Mouse (Mus musculus): ENCODE measurements around the gene Nubp2. TPM values are rescaled to one million over a fixed set of nuclear protein-coding genes. Genes with fewer than 3 reads are reported as not detected.

The Nubp2 gene
- total RNA-seq, 1 experiment from 2014 or later, result 55.9 TPM

- DNase-seq, result no peak
These were observed 26.1 kb downstream of the Nubp2 start for GRCm38 (mm10) chr17:24860076-24860475.

DNA sequence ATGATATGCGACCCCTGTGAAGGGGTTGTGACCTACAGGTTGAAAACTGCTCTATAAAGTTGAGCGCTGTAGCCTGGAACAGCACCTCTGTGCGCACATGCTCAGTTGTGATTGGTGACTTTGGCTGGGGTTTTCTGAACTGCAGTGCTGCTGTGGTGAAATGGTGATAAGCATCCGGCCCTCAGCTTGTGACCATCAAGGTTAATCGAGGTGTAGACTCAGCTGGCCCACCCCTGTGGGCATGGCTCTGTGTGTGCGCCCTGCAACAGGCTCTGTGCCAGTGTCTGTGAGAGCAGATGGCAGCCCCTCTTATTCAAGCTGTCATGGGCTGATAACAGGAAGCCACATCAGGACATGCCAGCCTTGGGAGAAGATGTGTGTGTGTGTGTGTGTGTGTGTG, 27.2 kb downstream of the Nubp2 start:
- DNase-seq, result no peak

DNA sequence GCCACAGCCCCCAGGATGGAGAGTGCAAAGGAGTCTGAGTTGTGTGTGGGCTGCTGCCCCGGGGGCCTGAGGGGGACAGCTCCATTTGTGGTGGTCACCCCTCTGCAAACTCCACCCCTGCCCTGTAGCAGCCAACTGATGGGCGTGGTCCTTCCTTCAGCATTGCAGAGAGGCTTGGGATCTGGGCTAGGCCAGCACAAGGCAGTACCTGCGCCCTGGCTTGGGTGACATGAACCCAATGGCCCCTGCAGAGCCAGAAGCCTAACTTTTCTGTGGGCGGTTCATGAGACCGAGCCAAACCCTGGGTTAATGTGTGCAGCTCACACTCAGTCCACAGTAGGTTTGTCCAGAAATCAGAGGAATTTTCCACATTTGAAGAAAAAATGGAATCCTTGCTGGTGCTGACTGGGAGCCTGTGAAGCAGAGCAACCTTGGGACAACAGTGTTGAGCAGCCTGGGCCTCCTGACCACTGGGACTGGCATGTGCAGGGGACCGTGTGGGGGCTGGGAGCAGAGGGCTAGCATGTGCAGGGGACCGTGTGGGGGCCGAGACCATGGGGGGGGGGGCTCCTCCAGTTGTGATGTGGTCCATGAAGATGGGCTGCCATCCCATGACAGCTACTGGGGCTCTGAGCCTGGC, 28.2 kb downstream of the Nubp2 start:
- no peak for DNase-seq

DNA sequence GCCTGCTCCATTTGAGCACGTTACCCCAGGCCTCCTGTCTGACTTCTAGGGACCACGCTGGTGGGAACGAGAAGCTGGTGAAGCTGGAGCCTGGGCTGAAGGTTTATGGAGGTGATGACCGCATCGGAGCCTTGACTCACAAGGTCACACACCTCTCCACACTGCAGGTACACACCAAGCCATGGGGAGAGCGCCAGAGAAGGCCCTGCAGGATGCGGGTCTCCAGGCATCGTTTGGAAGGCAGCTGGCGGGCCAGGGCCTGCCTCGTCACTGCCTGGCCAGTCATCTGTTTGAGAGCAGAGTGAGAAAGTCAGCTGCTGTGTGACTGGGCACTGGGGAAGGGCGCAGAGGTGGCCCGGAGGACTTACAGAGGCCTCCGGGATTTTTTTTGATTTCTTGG, 29.6 kb downstream of the Nubp2 start:
- no peak for DNase-seq

DNA sequence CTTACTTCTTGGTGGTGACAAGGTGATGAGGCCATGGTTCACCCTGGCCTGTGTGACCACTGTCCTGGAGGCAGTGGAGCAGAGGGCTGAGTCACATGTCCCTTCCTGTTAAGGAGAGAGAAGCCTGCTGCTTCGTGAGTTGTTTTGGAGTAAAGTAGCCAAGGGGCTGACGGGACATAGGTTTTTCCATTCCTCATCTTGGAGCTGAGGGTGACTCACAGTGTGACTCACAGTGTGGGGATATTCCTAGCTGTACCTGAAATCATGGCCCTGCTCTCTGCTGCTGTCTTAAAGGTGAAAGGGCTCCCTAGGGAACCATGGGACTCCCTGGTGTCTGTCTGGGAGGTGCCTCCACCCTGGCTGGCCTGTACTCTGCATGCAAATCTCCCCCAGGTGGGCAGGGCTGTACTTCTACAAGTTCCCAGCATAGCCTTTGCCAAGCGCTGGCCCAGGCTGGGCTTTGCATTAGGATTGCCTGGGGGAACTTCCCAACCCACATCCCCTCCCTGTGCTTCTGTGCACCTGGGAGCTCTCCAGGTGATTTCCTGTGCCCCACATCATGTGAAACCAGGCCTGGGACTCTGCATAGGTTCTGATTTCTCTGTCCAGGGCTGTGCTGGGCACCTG, 30.2 kb downstream of the Nubp2 start:
- DNase-seq, result no peak

DNA sequence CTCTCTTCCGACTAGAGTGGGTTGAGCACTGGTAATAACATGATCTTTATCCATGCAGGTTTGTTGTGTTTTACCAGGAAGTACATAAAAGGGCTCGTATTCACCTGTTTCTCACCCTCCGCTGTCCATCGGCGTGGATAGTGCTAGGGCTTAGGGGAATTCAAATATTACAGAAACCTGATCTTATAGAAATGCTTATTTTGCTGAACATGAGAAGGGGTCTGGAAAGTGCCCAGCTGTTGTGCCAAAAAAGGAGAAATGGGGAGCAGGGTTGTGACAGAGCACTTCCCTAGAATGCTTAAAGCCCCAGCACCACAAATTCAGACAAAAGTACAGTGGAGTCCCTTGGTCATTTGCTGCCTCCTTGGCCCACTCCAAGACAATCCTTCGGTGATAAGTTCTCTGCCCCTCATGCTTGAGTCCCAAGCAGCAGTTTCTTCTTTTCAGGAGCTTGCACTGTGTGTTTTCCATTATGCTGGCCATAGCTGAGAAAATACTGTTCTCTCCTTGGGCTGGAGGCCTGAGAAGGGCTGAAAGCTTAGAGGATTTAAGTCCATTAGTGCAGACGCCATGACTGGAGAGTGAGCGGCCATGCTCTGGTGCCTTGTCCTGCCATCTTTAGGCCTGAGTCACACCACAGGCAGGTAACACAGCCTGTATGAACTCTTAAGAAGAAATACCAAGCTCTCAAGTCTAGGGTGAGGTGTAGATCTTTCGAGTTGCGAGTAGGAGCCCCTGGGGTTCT, 34.6 kb downstream of the Nubp2 start:
- DNase-seq, result no peak

GRCm38 (mm10) chr17:24850773-24851127, 35.4 kb downstream of the Nubp2 start:
- DNase-seq, result no peak

- peak; percentile 91 for DNase-seq
These were observed 35.9 kb downstream of the Nubp2 start, which contains the start of gene Fahd1 for GRCm38 (mm10) chr17:24850065-24850772. Gene Fahd1, minus strand, starts transcription at chr17:24850364.

DNA sequence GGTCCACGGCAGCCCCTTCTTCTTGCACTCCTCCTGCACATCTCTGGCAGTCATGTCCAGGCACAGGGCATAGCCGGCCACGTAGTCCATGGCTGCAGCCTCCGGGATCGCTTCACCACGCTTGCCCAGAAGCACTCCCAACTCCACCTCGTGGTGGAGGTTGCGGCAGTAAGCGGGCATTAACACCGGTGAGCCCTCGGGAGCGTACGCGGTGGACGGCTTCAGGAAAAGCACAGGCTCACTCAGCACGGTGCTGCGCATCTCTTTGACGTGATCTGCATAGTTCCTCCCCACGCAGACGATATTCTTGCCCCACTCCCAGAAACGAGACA, 36.5 kb downstream of the Nubp2 start:
- DNase-seq, result no peak

DNA sequence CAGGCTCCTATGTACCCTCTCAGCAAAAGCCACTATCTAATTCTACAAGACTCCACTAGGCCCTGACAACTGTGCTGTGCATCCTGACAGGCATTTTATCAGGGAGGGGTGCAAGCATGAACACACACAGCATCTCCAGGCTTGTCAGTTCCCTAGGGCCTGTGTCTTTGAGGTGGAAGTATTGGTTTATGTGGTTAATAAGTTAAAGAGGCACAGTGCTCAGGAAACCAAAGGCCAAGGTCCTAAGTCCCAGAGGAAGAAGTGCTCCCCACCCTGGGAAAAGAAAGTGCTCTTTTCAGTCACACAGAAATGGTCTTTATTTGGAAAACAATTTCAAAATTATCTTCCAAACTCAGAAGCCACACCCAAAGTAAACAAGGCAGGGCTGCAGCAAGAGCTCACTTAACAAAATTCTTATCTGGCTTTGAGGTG, 37.5 kb downstream of the Nubp2 start:
- no peak for DNase-seq

- no peak for DNase-seq
These were observed 38.8 kb downstream of the Nubp2 start for GRCm38 (mm10) chr17:24847386-24847785.

GRCm38 (mm10) chr17:24844525-24844924, 41.6 kb downstream of the Nubp2 start:
- no peak for DNase-seq

DNA sequence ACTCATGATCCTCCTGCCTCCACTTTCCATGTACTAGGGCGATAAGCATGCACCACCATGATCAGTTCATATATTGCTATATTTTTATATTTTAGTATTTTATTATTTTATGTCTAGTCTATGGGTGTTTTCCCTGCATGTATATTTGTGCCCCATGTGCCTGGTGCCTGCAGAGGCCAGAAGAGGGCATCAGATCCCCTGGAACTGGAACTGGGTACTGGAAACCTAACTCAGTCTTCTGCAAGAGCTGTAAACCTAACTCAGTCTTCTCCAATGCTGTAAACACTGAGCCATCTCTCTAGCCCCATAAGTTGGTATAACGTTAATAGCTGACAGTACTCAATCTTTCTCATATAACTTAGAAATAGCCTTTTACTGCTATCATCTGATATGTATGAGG, 43.5 kb downstream of the Nubp2 start:
- no peak for DNase-seq

GRCm38 (mm10) chr17:24841133-24841532, 45.0 kb downstream of the Nubp2 start:
- DNase-seq, result no peak

DNA sequence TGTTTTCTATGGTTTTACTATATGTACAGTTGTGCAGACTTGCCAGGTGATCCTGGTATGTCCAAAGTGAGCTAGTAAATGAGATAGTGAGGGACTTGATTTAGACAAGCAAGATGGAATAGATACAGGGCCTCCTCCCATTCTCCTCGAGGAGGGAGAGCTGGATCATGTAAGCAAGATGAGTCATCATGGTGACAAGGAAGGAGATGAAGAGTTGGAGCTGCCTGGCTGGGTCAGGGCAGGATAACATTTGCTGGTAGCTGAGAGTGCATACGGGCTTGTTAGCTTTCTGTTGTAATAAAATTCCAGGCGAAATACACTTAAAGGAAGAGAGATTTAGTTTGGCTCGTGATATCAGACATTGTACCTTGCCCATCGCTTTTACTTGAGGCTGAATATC, 45.8 kb downstream of the Nubp2 start:
- DNase-seq, result no peak

- DNase-seq, result no peak
These were observed 46.3 kb downstream of the Nubp2 start, which contains the start of gene Hagh for GRCm38 (mm10) chr17:24839842-24840241. Gene Hagh, plus strand, starts transcription at chr17:24840143.

Other genes starting within 250 kb of the Nubp2 start
- 53.4 and 63.5 TPM in 2 replicates for gene Slc9a3r2, start 236.0 kb downstream of the Nubp2 start, total RNA-seq (2021)
- not detected in 2 replicates for gene Npw, start 227.9 kb downstream of the Nubp2 start, total RNA-seq (2021)
- gene Zfp598, start 216.7 kb downstream of the Nubp2 start, total RNA-seq (2021), result 53.9 and 54.7 TPM in 2 replicates
- 1.2 and 2.1 TPM in 2 replicates for gene Syngr3, start 196.4 kb downstream of the Nubp2 start, total RNA-seq (2021)
- gene Gfer, start 190.2 kb downstream of the Nubp2 start, total RNA-seq (2021), result 30.5 and 33.5 TPM in 2 replicates
- gene Noxo1, start 190.1 kb downstream of the Nubp2 start, total RNA-seq (2021), result 4.5 and 6.5 TPM in 2 replicates
- 33.3 and 39.6 TPM in 2 replicates for gene Tbl3, start 178.7 kb downstream of the Nubp2 start, total RNA-seq (2021)
- gene Rnf151, start 168.3 kb downstream of the Nubp2 start, total RNA-seq (2021), result 0.27 and 0.81 TPM in 2 replicates
- gene Rps2, start 168.2 kb downstream of the Nubp2 start, total RNA-seq (2021), result 579 and 669 TPM in 2 replicates
- 230 and 272 TPM in 2 replicates for gene Ndufb10, start 161.9 kb downstream of the Nubp2 start, total RNA-seq (2021)
- 0.24 TPM in 1 of 2 replicates, not detected in the other for gene Rpl3l, start 158.5 kb downstream of the Nubp2 start, total RNA-seq (2021)
- gene Msrb1, start 149.7 kb downstream of the Nubp2 start, total RNA-seq (2021), result 87.5 and 89.3 TPM in 2 replicates
- gene Hs3st6, start 133.4 kb downstream of the Nubp2 start, total RNA-seq (2021), result 2.8 and 3.0 TPM in 2 replicates
- gene Meiob, start 82.1 kb downstream of the Nubp2 start, total RNA-seq (2021), result 0.76 and 1.7 TPM in 2 replicates
- gene Hagh, start 46.2 kb downstream of the Nubp2 start, total RNA-seq (2021), result 88.2 and 124 TPM in 2 replicates
- gene Fahd1, start 36.0 kb downstream of the Nubp2 start, total RNA-seq (2021), result 34.6 and 35.5 TPM in 2 replicates
- gene Igfals, start 20.4 kb downstream of the Nubp2 start, total RNA-seq (2021), result 1.5 and 3.0 TPM in 2 replicates
- 29.2 and 30.9 TPM in 2 replicates for gene Spsb3, start 294 bp upstream of the Nubp2 start, total RNA-seq (2021)
- gene Eme2, start 8.7 kb upstream of the Nubp2 start, total RNA-seq (2021), result 54.0 and 69.2 TPM in 2 replicates
- 147 and 189 TPM in 2 replicates for gene Mrps34, start 8.8 kb upstream of the Nubp2 start, total RNA-seq (2021)
- gene Nme3, start 10.2 kb upstream of the Nubp2 start, total RNA-seq (2021), result 85.2 and 112 TPM in 2 replicates
- gene Mapk8ip3, start 50.6 kb upstream of the Nubp2 start, total RNA-seq (2021), result 157 and 177 TPM in 2 replicates
- 27.0 and 33.1 TPM in 2 replicates for gene Jpt2, start 74.3 kb upstream of the Nubp2 start, total RNA-seq (2021)
- gene Cramp1l, start 129.4 kb upstream of the Nubp2 start, total RNA-seq (2021), result 25.9 and 26.7 TPM in 2 replicates
- gene Ift140, start 129.7 kb upstream of the Nubp2 start, total RNA-seq (2021), result 36.3 and 45.4 TPM in 2 replicates
- gene Tmem204, start 197.2 kb upstream of the Nubp2 start, total RNA-seq (2021), result 27.7 and 31.5 TPM in 2 replicates
- gene Telo2, start 229.6 kb upstream of the Nubp2 start, total RNA-seq (2021), result 26.3 and 27.2 TPM in 2 replicates
- not detected in 2 replicates for gene Ptx4, start 234.4 kb upstream of the Nubp2 start, total RNA-seq (2021)
- 28.9 and 42.3 TPM in 2 replicates for gene Clcn7, start 247.0 kb upstream of the Nubp2 start, total RNA-seq (2021)

Data from adrenal gland, postnatal 25 days (tissue).